Mouse (Mus musculus) left cerebral cortex, postnatal 25 days (tissue): ENCODE measurements around the gene Naa25. TPM values are rescaled to one million over a fixed set of nuclear protein-coding genes. Genes with fewer than 3 reads are reported as not detected.
A peak's percentile ranks its signal among the peaks of the same experiment; 100 is the strongest.

Experiments
- DNase-seq, 2 experiments: peaks; one replicate each; pipeline ENCODE4 v3.0.0; 2022; ENCODE audit warnings: low spot score in 2 of 2, mixed read lengths in 1 of 2
- intact Hi-C: fragments of 180-260 bp; cut with DNase I; formaldehyde crosslinking; loops from one replicate; pipeline ENCODE4 v1.15.1; 2025
- total RNA-seq, 2 experiments: library from RNA; stranded (reverse); gene quantifications; 2 replicates each; pipeline ENCODE4 v1.2.3; 2021

The Naa25 gene
- total RNA-seq, 2 experiments from 2014 or later, result 40.7 to 45.8 TPM

DNA sequence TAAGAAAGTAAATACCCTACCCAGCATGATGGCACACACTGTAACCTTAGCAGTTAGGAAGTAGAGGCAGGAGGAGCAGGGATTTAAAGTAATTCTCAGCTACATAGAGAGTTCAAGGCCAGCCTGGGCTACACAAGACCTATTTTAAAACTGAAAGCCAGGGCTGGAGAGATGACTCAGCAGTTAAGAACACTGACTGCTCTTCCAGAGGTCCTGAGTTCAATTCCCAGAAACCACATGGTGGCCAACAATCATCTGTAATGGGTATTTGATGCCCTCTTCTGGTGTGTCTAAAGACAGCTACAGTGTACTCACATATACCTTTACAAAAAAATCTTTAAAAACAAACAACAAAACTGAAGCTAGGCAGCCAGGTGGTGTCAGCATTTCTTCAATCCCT lies 8.0 kb upstream of the Naa25 start:
- intact Hi-C loops, result no loop called here
- no peak for DNase-seq

DNA sequence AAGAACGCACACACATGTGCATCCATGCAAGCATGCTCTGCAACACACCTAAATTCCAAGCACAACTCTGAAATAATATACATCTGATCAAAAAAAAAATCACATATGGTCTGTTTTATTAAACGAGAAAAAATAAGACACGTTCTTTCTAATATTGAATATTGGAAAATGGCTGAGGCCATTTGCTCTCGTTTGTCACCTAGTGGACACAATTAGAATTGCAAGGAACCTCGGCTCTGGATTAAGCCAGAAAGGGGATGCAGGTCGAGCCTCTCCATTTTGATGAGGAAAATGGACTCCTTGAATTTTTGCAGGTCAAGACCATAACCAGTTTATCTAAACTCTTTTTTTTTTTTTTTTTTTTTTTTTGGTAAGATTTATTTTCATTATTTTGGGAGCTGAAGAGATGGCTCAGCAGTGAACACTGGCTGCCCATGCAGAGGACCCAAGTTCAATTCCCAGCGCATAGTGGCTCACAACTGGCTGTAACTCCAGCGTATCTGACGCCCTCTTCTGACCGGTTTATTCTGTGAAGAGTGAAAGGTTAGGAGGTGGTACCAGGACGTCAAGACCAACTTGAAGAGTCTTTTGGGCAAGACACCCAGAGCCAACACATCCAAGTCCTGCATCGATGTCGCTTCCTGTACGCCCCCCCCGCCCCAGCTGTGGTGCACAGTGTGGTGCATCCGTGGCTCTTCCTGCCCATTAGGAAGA lies 4.9 kb upstream of the Naa25 start:
- intact Hi-C loops, result no loop called here
- peak in 1 of 2 experiments; percentile 51 for DNase-seq

DNA sequence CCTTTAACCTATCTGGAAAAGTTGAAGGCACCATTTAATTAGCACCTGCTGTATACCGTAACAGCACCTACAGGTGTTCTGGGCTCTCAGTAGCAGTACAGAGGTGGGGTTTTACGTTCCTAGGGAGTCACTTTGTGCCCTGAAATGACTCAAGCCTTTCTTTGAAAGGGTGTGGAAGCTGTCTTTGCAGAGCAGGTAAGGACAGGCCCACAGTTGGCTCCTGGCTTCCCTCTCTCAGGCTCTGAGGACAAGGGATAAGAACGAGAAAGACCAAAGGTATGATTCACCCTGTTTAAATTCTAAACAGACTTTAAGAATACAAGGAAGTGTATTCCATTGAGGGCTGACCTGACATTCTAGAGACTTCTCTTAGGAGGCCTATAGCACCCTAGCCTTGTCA lies 4.3 kb upstream of the Naa25 start:
- intact Hi-C loops, result no loop called here

GRCm38 (mm10) chr5:121395621-121396020 lies 2.1 kb upstream of the Naa25 start:
- no peak for DNase-seq
- intact Hi-C loops, result no loop called here

More for the DNA sequence above, 4.3 kb upstream of the Naa25 start:
- DNase-seq, result no peak

DNA sequence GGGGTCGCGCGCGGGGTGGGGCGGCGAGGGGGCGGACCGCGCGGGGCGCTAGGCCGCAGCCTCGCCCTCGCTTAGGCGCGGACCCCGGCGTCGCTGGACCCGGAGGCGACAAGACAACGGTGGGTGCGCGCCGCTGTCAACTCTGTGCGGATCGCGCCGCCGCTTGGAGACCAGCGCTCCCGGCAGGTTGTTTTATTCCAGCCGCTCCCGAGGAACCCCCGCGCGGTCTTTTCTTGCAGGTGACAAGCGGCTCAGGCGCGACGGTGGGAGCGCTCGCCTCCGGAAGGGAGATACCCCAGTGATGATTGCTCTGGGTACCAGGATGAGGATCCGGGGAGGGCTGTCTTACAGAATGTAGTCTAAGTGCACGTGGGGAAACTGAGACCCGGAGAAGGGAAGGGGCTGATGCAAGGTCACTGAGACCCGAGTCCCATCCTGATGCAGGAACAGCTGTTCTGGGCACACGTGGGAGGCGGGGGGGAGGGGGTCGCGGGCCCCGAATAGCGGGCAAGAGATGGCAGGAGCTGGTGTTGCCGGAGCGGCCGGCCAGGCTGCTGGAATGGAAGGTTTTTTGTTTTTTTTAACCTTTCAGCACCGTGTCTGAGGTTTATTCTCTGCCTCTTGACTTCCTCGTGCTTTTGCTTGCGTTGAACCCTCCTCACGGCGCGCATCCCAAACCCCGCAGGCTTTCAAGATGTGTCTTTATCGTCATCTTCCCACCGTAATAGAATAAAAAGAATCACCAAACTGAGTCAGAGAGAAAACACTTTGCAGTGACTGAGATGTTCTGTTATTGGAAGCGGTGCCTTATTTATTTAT lies 619 bp downstream of the Naa25 start:
- peak in 1 of 2 experiments; percentile 31 for DNase-seq
- intact Hi-C loops, result no loop called here

GRCm38 (mm10) chr5:121398965-121399462 lies 1.3 kb downstream of the Naa25 start:
- DNase-seq, result no peak
- intact Hi-C loops, result no loop called here

DNA sequence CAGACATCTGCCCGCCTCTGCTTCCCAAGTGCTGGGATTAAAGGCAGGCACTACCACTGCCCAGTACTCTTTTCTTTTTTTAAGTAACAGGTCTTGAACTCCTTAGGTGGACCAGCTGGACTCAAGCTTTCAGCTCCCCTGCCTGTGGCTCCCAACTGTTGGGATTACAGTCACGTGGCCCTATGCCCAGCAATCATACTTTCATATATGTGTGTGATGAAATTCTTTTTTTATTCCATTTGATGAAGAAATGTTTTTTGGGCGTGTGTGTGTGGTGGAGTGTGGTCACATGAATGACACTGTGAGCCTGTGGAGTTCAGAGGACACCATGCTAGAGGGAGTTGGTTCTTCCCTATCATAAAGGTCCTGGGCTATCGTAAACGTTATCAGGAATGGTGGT lies 1.8 kb downstream of the Naa25 start:
- intact Hi-C loops, result no loop called here
- DNase-seq, result no peak

DNA sequence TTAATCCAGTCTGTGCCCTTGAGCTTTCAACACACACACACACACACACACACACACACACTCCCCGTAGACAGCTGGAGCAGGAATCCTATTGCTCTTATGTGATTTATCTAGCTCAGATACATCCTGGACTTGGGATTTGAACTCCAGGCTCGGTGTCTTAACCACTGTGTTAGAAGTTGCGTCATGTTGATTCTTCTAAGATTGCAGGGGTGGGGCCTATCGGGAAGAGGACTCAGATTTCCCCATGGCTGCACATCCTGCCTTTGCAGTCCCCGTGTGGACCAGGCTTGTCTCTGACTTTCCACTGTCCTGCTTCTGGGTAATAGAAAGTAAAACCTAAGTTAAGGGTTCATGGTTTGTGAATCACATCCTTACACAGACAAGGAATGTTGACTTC lies 2.3 kb downstream of the Naa25 start:
- intact Hi-C loops, result no loop called here
- no peak for DNase-seq

DNA sequence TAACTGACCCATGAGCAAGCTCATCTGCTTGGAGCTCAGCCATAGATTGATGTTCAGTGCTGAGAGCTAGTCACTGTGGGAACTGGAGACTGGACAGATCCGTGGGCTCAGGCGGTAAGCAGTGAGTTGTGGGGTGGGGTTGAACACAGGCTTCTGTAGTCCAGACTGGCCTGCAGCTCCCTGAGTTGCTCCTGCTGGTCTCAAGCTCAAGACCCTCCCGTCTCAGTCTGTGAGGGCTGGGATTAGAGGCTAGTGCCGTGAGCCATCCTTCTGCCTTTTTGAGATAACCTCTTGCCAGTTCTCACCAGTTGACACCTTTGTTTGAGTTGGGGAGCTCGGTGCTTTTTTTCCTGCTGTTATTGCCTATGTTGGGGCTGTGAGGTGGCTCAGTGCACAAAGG lies 3.1 kb downstream of the Naa25 start:
- intact Hi-C loops, result no loop called here
- no peak for DNase-seq

DNA sequence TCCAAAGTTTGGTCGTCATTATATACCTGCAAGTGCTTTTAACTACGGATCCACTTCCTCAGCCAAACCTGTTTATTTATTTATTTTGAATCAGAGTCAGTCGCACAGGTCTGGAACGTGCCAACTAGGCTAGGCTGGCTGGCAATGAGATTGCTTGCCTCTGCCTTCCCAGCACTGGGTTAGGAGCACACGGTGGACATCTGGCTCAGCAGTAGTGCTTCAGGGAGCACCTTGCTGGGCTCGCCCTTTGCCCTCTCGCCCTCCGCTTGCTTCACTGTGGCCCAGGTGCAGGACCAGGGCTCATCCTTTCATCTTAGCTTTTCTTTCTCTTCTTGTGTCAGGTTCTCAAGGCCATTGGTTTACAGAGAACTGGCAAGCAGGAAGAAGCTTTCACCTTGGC lies 10.1 kb downstream of the Naa25 start:
- no peak for DNase-seq
- intact Hi-C loops, result no loop called here

GRCm38 (mm10) chr5:121410975-121411374 lies 13.2 kb downstream of the Naa25 start:
- intact Hi-C loops, result no loop called here
- DNase-seq, result no peak

DNA sequence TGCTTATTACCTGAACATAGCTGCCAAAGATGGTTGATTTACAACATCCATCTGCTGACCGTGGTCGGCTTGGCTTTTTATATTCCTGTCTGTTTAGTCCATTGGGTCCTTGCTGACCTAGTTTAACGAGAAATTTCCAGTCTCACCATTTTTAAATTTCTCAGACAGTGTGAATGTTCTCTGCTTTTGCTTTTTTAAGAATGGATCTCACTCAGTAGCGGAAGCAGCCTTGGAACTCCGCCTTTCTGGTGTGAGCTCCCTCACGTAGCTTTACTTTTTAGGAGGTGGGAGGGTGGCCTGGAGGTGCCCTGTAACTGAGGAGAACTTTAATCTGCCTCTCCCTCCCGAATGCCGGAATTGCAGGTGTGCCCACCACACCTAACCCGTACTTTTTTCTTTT lies 23.0 kb downstream of the Naa25 start:
- peak in 1 of 2 experiments; percentile 56 for DNase-seq
- intact Hi-C loops, result no loop called here

DNA sequence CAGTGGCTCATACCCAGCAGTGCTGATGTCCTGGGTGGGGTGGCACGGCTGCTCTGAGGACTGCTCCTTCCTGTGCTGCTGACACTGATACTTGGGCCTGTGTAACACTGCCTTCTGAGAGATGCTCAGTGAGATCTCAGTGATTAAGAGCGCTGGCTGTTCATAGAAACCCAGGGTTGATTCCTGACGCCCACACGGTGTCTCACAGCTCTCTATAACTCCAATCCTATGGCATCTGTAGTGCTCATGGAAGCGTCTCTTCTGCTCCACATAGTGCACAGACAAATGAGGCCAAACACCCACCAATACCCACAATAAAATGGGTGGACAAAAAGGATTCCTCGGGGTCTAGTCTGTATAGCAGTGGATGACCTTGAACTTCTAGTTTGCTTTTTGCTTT lies 25.1 kb downstream of the Naa25 start:
- DNase-seq, result peak in 1 of 2 experiments; percentile 56
- intact Hi-C loops, result no loop called here

DNA sequence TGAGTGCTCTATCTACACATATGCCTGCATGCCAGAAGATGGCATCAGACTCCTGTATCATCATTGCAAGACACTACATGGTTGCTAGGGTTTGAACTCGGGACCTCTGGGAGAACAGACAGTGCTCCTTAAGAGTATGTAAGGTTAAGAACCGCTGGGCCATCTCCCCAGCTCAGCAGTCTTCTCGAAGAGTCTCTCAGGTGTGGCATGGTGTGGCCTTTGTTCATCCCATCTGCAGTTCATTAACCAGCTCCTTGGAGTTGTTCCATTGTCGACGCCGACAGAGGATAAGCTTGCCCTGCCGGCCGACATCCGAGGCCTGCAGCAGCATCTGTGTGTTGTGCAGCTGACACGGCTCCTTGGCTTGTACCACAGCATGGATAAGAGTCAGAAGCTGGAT lies 25.6 kb downstream of the Naa25 start:
- DNase-seq, result no peak
- intact Hi-C loops, result no loop called here

DNA sequence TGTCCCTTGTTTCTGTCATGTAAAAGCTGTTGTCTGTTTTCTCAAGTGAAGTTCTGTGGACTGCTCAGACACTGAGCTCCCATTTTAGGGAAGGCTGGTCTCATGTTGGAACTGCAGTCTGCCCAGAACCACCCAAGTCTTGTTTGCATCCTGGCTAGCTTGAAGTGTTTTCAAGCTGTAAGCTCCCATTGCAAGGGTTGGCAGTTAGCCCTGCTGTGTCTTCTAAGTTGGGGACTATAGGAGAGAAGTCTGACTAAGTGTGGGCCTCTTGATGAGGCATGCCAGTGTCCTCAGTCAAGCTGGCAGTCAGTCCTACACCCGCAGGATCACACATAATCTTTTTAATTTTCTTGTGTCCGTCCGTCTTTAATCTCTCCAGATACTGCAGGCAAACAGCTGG lies 31.2 kb downstream of the Naa25 start:
- intact Hi-C loops, result no loop called here
- peak in 1 of 2 experiments; percentile 72 for DNase-seq

GRCm38 (mm10) chr5:121438131-121438530 lies 40.4 kb downstream of the Naa25 start:
- peak in 1 of 2 experiments; percentile 37 for DNase-seq
- intact Hi-C loops, result no loop called here

- intact Hi-C loops, result no loop called here
- no peak for DNase-seq
These were observed 41.0 kb downstream of the Naa25 start for GRCm38 (mm10) chr5:121438756-121439155.

DNA sequence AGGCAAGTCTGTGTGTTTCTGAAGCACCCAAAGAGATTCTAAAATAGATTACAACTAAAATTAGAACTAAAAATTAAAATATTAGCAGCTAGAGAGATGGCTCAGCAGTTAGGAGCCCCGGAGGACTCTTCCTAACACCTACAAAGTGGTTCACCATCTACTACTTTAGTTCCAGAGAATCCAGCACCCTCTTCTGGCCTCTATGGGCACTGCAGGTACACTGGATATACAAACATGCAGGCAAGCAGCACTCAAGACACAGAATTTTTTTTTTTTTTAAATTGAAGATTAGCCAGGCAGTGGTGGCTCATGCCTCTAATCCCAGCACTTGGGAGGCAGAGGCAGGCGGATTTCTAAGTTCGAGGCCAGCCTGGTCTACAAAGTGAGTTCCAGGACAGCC lies 45.8 kb downstream of the Naa25 start:
- intact Hi-C loops, result no loop called here
- peak; percentile 41 to 49 for DNase-seq

DNA sequence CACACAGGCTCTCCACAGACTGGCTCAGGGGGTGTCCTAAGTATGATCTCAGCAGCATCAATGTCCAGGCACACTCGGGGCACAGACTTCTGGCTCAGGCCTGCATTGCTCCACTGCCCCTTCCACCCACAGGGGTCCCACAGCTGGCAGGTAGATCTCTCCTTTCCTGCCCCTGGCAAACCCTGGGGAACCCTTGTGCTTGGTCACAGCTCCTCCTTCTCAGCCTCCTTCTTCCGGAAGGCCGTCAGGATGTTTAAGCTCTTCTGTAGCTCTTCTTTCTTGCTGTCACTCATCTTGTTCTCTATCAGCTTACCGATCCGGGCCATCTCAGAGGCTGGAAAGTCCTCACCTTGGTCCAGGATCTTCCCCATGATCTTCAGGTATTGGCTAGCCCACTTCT lies 47.1 kb downstream of the Naa25 start:
- intact Hi-C loops, result no loop called here
- DNase-seq, result no peak

DNA sequence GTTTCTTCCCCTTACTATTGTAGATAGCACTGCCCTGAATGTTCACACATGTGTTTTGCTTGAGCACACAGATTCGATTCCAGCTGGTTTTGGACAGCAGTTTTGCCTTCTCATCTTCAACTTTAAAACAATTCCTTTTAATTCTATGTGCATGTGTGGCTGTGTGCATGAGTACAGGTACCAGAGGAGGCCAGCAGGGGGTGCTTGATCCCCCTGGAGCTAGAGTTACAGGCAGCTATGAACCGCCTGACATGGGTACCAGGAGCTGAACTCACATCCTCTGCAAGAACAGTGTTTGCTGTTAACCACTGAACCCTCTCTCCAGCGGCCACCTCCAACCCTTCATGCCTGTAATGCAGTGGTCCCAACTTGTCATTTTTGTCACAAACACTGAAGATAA lies 50.7 kb downstream of the Naa25 start:
- intact Hi-C loops, result no loop called here
- DNase-seq, result no peak

DNA sequence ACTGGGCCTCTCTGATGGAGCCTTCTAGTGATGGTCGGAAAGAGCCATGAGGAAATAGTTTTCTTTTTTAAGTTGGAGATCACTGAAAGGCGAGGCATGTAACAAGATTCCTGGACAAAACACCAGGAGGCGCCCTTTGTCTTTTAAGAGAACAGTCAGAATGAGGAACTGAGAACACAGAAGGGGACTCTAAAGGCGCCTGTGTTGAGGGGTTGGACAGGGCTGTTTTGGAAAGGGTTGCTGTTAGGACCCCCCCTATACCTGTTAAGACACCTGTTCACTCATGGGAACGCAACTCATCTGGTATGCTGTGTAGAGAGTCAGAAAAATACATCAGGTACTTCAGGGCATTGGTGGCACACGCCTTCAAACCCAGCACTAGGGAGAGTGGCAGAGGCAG lies 52.2 kb downstream of the Naa25 start:
- peak in 1 of 2 experiments; percentile 58 for DNase-seq
- intact Hi-C loops, result no loop called here
